Mouse (Mus musculus) left cerebral cortex, postnatal 14 days (tissue): Measurements from ENCODE around the gene Fam92b. TPM values are rescaled to one million over a fixed set of nuclear protein-coding genes. Genes with fewer than 3 reads are reported as not detected.
A peak's percentile ranks its signal among the peaks of the same experiment; 100 is the strongest.

ENCODE experiments used
- DNase-seq, 2 experiments: peaks; one replicate each; pipeline ENCODE4 v3.0.0; 2021 to 2022; ENCODE audit warnings: low spot score in 2 of 2, mixed read lengths in 1 of 2
- intact Hi-C: fragments of 180-260 bp; cut with DNase I; formaldehyde crosslinking; loops from one replicate; pipeline ENCODE4 v1.15.1; 2025
- total RNA-seq, 2 experiments: library from RNA; stranded (reverse); gene quantifications; 2 replicates each; pipeline ENCODE4 v1.2.3; 2021

The Fam92b gene
- total RNA-seq, 2 experiments from 2014 or later: 0.47 TPM; not detected in 1

- intact Hi-C loops: no loop called here
- DNase-seq: no peak
Measured at GRCm38 (mm10) chr8:120191633-120192032, 14.4 kb upstream of the Fam92b start.

GRCm38 (mm10) chr8:120190810-120191413 lies 13.6 kb upstream of the Fam92b start:
- intact Hi-C loops: no loop called here
- DNase-seq: peak; percentile 83 to 85

DNA sequence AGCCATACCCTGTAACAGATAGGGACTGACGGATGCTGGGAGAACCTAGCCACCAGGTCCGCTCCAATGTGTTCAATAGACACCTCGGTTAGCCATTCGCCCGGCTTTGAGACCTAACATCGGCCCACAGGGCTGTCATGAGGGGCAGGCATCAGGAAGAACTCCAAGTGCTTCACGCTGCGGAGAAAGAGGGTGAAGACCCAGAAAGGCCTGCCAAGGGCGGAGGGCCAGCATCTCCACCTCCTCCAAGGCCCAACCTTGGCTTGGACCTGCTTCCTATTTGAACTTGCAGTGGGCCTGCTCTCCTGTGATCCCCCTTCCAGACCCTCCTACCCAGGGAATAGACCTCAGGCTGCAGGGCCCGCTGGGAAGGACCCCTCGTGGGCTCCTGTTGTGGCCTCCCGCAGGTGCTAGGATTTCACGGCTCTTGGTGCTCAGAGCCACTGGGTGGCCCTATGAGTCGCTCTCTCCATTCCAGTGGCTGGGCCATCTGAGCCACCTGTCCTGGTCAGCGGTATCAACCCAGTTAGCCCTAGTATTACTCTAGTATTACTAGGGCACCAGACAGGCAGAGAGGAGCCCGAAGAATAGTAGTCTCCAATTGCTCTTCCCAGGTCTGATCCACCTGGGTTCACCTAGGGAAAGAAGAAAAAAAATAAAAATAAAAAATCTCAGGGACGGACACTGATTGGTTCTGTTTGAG lies 13.0 kb upstream of the Fam92b start:
- intact Hi-C loops: no loop called here
- DNase-seq: no peak

- intact Hi-C loops: loop anchor here (10.0 kb wide), 1 partner anchor 405 kb away; no protein-coding TSS in a partner anchor
Measured at GRCm38 (mm10) chr8:120189440-120189839, 12.2 kb upstream of the Fam92b start.

DNA sequence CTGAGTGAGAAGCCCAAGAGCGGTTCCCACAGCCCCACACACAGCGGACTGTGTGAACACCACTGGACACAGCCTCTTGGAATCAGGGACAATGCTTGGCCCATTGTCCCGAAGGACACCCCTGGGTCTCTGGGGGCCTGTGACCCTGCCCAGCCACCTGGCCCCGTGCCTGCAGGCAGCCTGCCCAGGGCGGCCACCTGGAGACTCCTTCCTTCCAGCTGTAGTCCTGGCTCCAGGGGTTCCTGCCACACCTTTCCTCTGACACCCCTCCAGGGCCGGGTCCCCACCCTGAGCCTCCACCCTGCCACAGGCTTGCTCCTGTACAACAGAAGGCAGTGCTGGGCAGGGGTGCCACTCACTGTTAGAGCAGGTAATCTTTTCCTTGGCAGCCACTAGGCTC lies 11.2 kb upstream of the Fam92b start:
- DNase-seq: no peak
- intact Hi-C loops: loop anchor here (10.0 kb wide), 1 partner anchor 406 kb away; no protein-coding TSS in a partner anchor

More at GRCm38 (mm10) chr8:120189440-120189839, 12.2 kb upstream of the Fam92b start:
- no peak for DNase-seq

GRCm38 (mm10) chr8:120186454-120186853 lies 9.2 kb upstream of the Fam92b start:
- DNase-seq: no peak
- intact Hi-C loops: loop anchor here (10.0 kb wide), 1 partner anchor 408 kb away; no protein-coding TSS in a partner anchor

DNA sequence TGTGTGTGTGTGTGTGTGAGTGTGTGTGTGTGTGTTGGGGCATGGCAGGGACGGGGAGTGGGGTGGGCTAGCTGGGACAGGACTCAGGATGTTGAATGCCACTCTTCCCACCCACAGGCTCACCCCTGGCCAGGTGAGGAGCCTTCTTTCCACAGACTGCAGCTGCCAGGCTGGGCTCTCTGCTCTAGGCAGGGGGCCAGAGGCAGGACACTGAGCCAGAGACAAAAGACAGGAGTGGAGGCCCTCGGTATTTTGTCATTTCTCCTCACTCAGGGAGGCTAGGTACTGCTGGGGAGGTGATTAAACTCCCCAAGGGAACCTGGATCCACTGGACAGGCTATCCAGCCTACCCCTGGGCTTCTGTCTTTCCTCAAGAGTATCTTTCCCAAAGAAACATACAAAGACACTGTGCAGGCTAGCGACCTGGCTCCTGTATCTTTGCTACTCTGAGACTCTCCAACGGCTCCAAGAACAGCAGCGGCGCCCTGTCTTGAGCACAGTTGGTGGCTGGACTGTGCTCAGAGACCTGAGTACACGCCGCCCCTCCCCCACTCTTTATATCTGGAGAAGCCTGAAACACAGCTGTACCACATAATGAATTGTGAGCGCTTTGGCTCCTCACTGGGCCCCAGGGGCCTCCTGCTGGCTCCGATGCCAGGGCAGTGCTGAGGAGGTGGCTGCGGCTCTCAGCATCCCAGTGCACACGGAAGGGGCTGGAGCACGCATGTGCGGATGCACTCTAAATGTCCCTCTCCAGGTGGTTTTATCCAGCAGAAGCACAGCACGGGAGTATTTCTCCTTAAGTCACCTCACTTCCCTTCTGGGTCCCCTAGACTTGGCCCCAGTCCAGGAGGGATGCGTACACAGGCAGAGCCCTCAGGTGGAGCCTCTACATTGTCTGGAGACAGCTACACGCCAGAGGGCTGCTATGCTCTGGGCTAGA lies 7.9 kb upstream of the Fam92b start:
- no peak for DNase-seq
- intact Hi-C loops: loop anchor here (10.0 kb wide), 1 partner anchor 410 kb away; no protein-coding TSS in a partner anchor

DNA sequence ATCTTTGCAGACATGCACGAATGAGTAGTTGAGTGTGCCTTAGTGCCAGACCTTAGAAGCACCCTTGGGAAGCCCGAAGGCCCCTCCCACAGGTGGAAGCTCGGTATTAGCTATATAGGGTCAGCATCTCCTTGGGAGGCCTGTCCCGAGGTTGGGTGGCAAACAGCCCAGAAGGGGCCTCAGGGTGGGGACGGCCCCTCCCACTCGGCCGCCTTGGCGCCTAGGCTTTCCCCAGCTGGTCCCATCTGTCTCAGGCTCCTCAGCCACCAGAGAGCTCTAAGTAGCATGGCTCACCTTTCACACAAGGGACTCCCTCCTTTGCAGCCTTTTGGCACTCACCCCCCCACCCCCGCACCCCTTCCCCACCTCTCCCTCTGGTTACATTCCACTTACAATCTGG lies 7.1 kb upstream of the Fam92b start:
- no peak for DNase-seq
- intact Hi-C loops: loop anchor here (10.0 kb wide), 1 partner anchor 410 kb away; no protein-coding TSS in a partner anchor

DNA sequence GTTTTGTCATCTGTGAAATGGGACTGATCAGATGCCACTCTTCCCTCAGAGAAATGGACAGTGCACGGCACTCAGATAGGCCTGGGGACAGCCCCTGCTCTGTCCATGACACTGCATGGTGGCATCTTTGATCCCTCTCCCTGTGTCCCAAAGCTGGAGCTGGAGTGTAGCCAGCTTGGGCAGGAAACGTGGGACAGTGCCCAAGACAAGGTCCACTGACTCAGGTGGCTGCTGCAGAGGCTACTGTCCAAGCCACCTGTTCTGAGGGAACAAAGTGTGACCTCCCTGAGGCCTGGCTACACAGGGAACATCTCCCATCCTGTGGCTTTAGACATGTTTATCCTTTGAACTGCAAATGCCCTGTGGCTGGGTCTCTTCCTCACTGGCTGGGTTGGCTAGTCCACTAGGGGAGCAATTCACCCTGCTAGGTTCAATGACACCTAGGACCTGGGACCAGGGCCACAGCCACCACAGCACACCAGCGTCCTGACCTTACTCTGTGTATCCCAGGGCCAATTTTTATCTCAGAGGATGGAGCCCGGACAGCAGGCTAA lies 4.7 kb upstream of the Fam92b start:
- DNase-seq: no peak
- intact Hi-C loops: loop anchor here (2.0 to 10.0 kb wide), 2 partner anchors 139 to 413 kb away; no protein-coding TSS in a partner anchor

DNA sequence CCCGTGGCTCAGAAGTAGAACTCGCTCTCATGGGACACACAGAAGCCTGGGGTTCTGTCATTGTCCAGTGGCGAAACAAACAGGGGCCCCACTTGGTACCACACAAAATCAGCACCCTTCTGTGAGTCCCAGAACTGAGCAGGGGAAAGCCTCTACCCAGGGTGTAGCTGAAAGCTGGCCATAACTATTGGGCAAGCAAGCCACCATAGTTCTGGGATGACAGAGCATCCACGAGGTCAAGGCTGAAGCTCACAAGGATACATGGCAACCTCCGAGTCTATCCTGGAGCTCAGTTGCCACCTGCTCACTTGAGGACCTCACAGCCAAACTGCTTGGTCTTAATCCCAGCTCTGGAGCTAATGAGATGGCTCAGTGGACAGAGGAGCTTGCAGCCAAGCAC lies 4.0 kb upstream of the Fam92b start:
- intact Hi-C loops: loop anchor here (2.0 to 10.0 kb wide), 2 partner anchors 140 to 414 kb away; no protein-coding TSS in a partner anchor
- no peak for DNase-seq

GRCm38 (mm10) chr8:120180445-120180970 lies 3.2 kb upstream of the Fam92b start:
- intact Hi-C loops: loop anchor here (2.0 to 10.0 kb wide), 2 partner anchors 140 to 414 kb away; no protein-coding TSS in a partner anchor
- DNase-seq: no peak

GRCm38 (mm10) chr8:120179027-120179431 lies 1.8 kb upstream of the Fam92b start:
- intact Hi-C loops: loop anchor here (5.0 kb wide), 3 partner anchors 88 to 433 kb away; no protein-coding TSS in a partner anchor

GRCm38 (mm10) chr8:120178124-120178514 lies 853 bp upstream of the Fam92b start:
- intact Hi-C loops: loop anchor here (5.0 kb wide), 3 partner anchors 89 to 434 kb away; no protein-coding TSS in a partner anchor
- DNase-seq: no peak

More at GRCm38 (mm10) chr8:120179027-120179431, 1.8 kb upstream of the Fam92b start:
- DNase-seq: peak; percentile 86 to 92

GRCm38 (mm10) chr8:120176605-120177004 lies 661 bp downstream of the Fam92b start:
- DNase-seq: no peak
- intact Hi-C loops: loop anchor here (5.0 kb wide), 3 partner anchors 91 to 436 kb away; no protein-coding TSS in a partner anchor

DNA sequence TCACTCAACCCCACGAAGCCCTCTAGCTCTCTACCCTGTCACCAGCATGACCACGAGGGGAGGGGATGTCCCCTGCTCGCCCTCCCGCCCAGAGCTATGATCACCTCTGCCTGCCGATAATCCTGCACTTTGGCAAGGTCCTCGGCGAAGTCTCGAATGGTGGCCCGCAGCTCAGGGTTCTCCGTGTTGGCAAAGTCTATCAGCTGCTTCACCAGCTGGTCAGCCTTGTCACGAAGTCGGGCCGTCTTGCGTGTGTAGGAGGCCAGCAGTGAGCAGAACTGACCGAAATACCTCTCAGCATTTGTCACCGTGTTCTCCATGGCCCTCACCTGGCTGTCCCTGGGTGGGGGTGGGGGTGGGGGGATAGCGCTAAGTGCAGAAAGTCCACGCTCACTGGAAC lies 2.7 kb downstream of the Fam92b start:
- no peak for DNase-seq
- intact Hi-C loops: loop anchor here (5.0 kb wide), 3 partner anchors 93 to 438 kb away; no protein-coding TSS in a partner anchor

- no peak for DNase-seq
- intact Hi-C loops: no loop called here
Measured at GRCm38 (mm10) chr8:120173195-120173594, 4.1 kb downstream of the Fam92b start.

- intact Hi-C loops: no loop called here
- DNase-seq: no peak
Measured at GRCm38 (mm10) chr8:120169119-120169518, 8.1 kb downstream of the Fam92b start.

DNA sequence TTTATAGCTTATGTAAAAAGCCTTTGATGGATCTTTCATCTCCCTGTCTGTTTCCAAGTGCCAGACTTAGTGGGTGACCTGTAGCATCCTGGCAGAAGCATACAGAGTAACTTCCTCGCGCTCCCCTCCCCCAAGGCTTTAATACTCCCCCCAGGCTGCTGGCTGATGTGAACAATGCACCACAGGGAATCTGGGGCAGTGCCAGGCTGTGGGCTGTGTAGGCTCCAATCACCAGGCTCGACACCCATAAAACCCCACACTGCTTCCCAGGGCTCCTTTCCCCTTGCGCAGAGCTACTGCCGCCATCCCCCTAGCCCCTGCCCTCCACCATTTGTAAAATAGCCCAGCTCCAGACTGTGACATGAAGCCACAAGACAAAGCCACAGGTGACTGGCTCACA lies 9.4 kb downstream of the Fam92b start:
- intact Hi-C loops: no loop called here
- DNase-seq: peak; percentile 61 to 86

DNA sequence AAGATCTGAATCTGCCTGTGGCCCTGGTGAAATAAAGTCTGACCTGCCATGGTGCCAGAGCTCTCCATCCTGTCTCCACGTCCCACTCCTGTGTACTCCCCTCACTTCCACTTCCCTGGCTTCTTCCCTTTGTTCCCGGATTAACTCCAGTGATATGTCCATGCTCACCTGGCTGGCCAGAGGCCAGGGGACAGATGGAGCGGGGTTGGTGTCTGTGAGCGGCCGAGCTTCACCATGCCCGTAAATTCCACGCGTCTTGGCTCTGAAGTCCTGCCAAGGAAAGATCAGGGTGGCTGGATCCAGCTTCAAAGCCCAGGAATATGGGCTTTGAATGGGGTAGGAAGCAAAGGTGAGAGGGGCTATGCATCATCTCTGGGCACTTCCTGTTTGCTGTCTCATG lies 10.1 kb downstream of the Fam92b start:
- intact Hi-C loops: no loop called here

More for the DNA sequence above, 10.1 kb downstream of the Fam92b start:
- no peak for DNase-seq
